Mouse (Mus musculus): Measurements from ENCODE around the gene Cers3.

Gene Cers3

GRCm38 (mm10) chr7:66840008-66840719 is 96.9 kb downstream of the Cers3 start:
- peak; percentile 60 for DNase-seq (ENCODE audit: extremely low spot score)

DNA sequence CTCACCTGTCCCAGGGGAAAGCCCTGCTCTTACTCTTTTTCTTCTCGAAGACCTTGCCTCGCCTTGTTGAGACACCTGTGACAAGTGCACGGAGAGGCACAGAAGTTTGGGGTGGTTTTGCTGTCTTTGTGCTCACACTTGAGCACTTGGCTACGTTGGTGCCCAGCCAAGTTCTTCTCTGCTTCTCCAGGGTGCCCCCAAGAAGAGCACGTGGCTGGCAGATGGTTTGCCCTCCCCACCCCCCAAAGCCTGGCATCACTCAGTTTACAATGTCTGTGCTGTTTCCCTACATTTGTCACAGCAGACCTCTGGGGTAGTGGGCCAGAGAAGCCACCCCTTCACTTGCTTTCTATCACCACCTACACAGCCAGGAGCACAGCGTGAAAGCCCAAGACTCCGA is 97.9 kb downstream of the Cers3 start:
- no peak for DNase-seq (ENCODE audit: extremely low spot score)

DNA sequence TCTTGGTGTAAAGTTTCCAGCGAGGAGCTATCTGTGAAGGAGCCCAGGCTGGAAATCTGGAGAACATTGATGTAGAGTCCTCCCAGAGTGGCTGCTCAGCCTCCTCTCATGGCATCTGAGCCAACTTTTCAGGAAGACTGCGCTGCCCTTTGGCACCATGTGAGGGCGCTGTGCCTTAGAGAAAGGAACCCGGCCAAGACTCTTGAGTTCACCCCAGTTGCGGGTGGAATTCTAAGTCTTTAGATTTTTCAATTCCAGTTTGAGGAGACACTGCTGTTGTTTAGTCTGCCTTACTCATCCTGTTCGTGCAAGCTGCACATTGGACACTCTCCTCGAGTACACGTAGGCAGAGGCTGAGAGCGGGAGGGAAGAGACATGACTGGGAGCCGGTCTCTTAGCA is 98.7 kb downstream of the Cers3 start:
- peak; percentile 68 for DNase-seq (ENCODE audit: extremely low spot score)

DNA sequence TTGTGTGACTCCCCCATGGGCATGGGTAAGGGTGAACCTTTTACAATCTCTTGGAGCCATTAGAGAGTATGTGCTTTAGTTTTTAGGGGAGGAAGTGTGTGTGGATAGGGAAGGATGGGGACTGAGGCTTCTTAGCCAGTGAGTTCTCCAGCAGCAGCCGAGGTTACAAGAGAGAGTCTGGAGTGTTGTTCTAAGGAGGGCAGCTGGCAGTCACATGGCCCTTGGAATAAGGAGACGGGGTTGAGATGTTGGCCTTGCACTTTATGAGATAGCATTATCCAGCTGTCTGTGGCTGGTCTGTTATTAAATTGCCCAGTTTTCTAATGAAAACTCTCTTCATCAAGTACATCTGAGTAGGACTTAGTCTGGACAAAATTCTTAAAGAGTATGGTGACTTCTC is 100.5 kb downstream of the Cers3 start:
- DNase-seq (ENCODE audit: extremely low spot score) = no peak

- no peak for DNase-seq (ENCODE audit: extremely low spot score)
Observed at GRCm38 (mm10) chr7:66846582-66846981, 103.3 kb downstream of the Cers3 start.

- DNase-seq (ENCODE audit: extremely low spot score) = no peak
Observed at GRCm38 (mm10) chr7:66847299-66847698, 104.0 kb downstream of the Cers3 start.

GRCm38 (mm10) chr7:66849316-66849715 is 106.0 kb downstream of the Cers3 start:
- no peak for DNase-seq (ENCODE audit: extremely low spot score)

- no peak for DNase-seq (ENCODE audit: extremely low spot score)
Observed at GRCm38 (mm10) chr7:66852164-66852563, 108.9 kb downstream of the Cers3 start.

DNA sequence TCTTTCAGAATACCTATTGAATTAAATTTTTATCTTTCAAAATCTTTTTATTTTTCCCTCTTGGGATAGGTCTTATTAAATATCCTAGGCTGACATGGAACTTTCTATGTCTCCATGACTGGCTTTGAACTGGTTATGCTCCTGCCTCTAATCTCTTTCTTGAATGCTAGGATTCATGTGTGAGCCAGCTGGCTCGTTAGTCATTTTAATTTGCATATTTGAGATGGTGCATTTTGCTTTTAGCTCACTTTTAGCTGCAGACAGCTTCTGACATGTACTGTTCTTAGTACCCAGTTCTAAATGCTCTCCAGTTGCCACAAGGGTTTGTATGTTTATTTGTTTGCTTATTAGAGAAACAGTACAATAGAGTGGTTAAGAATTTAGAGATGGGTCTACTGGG is 114.3 kb downstream of the Cers3 start:
- DNase-seq (ENCODE audit: extremely low spot score) = no peak

GRCm38 (mm10) chr7:66858247-66859075 is 115.2 kb downstream of the Cers3 start:
- DNase-seq (ENCODE audit: extremely low spot score) = no peak

DNA sequence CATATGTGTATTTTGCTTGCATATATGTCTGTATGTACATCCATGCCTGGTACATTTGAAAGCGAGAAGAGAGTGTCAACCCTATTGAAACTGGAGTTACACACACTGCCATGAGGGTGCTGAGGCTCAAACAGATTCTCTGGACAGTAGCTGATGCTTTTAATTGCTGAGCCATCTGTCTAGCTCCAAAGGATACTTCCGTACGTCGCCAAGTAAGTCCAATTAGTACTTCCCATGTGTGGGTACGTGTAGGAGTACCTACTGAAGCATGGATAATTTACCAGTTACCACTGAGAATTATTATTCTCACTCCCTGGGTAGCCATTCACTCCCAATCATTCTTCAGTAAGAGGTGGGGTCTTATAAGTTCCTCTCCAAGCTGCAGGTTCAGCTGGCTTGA is 115.9 kb downstream of the Cers3 start:
- no peak for DNase-seq (ENCODE audit: extremely low spot score)

DNA sequence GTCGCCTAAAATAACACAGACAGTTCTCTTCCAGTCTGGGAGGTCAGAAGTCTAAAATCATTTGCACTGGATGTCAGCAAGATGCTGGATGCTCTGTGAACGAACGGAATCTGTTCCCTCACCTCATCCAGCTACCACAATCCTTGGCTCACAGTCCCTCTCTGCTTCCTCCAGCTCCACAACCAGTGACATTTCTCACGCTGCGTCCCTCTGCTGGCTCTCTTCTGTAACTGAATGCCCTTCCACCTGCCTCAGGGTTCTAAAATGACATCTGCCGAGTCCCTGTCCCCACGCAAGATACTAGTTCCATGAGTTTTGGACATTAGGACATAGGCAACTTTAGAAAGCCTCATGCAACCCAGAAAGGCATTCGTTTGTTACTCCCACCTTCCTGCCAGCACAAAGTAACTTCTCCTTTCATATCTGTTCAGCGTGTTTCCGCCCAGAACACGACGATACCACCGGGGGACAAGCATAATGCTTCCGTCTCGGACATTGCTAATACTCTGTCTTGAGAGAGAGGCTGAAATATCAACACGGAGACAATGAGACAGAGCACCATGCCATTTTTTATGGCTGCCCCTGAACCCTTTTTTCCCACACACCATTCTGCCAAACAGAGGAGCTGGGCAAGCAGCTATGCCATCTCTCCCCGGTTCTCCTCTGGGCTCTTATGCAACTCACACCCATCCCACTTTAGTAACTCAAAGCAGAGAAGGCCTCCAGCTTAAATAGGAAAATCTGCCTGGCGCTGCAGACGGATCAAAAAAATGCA is 123.8 kb downstream of the Cers3 start:
- no peak for DNase-seq (ENCODE audit: extremely low spot score)

GRCm38 (mm10) chr7:66867719-66868501 is 124.6 kb downstream of the Cers3 start:
- DNase-seq (ENCODE audit: extremely low spot score) = no peak

DNA sequence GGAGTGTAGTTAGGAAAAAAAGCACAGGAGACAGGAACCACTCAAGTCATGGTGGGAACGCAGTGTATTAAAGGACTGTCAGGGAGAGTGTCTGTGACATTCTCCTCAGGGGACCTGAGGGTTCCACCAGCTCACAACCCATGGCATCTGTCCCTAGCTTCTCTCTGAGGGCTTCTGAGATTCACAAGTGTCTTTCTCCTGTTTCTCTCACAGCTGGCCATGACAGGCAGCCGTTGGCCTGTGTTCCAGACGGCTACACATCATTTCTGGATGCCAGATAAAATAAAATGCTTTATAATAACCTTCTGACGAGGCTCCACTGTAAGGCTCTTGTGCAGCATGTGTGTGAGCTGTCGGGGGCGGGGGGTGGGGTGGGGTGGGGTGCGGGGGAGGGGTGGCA is 128.2 kb downstream of the Cers3 start:
- DNase-seq (ENCODE audit: extremely low spot score) = no peak

DNA sequence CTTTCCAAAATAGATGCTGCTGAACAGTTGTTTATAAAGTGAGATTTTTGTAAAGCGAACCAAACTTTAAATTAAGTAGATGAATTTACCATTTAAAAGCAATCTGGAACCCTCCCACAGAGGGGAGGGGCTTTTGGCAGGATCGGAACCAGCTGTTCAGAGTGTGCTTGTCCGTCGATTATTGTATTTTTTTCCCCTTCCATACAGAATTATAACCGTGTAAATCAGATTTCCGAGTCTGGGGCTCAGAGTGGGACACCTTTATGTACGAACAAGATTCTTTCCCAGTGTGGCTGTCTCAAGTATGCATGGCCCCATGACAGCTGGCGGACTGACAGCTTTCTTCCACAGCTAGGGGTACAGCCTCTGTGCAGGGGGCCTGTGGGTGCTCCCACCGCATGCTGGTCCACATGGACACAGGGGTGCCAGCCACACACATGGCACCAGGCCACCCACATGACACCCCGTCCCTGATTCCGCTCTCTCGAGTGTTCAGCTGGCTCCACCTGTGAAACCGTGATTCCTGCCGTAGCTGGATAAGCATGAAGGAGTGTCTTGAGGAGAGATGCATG is 128.7 kb downstream of the Cers3 start:
- no peak for DNase-seq (ENCODE audit: extremely low spot score)

GRCm38 (mm10) chr7:66873235-66873634 is 129.9 kb downstream of the Cers3 start:
- no peak for DNase-seq (ENCODE audit: extremely low spot score)

Data from embryo, embryonic 9.5 days (tissue).